Mouse (Mus musculus): ENCODE measurements around the gene Cckbr. TPM values are rescaled to one million over a fixed set of nuclear protein-coding genes. Genes with fewer than 3 reads are reported as not detected.

Gene Cckbr
- polyA plus RNA-seq, 1 experiment: not detected

DNA sequence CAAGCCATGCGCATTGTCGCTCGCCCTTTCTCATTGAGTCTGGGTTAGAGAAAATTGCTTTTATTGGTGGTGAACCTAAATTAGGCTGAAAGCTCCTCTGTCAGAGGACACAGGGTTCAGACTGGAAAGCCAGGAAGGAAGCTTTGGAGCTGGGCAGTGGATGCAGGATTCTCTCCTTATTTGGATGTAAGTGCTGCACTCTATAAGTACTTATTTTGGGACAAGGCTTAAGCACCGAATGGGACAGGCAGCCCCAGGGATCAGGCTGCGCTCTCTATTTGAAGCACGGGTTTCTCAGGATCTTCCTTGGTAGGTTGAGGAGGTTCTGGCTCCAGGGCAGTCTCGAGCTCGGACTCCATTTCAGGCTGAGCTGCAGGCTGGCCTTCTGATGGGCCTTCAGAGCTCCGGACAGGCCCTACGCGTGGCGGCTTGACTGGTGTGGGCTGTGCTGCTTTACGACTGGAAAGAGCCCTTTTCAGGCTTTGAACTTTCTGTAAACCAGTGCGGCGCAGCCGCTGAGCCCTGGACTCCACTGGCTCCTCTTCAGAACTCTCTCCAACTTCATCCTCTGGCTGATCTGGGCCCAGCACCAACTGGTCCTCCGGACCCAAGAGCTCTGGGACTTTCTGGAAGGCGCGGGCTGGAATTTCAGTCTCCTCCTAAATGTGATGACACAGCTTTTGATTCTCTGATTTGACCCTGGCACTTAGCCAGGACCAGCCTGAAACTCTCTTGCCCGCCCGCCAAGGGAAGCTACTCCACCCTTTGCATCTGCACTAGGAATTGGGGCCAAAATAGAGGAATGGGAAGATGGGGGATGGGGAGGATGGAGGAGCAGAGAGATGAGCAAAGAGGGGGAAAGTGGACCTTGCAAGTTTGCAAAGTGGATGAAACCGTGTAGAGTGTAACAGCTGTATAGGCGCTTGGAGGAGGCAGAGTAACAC lies 55.3 kb downstream of the Cckbr start:
- Histone ChIP-seq H3K4me3 (replicated peaks) (no peak overlapping the region), H3K27me3 (ENCODE audit: control insufficient read depth) (peaks cover 23% of the 10 kb centered on the region)
- no peak for TF ChIP-seq TAL1 (IDR thresholded peaks at IDR 0.05; ENCODE audit: low read length)
- no peak for TF ChIP-seq GATA1 (IDR thresholded peaks at IDR 0.05; ENCODE audit: low read length)

DNA sequence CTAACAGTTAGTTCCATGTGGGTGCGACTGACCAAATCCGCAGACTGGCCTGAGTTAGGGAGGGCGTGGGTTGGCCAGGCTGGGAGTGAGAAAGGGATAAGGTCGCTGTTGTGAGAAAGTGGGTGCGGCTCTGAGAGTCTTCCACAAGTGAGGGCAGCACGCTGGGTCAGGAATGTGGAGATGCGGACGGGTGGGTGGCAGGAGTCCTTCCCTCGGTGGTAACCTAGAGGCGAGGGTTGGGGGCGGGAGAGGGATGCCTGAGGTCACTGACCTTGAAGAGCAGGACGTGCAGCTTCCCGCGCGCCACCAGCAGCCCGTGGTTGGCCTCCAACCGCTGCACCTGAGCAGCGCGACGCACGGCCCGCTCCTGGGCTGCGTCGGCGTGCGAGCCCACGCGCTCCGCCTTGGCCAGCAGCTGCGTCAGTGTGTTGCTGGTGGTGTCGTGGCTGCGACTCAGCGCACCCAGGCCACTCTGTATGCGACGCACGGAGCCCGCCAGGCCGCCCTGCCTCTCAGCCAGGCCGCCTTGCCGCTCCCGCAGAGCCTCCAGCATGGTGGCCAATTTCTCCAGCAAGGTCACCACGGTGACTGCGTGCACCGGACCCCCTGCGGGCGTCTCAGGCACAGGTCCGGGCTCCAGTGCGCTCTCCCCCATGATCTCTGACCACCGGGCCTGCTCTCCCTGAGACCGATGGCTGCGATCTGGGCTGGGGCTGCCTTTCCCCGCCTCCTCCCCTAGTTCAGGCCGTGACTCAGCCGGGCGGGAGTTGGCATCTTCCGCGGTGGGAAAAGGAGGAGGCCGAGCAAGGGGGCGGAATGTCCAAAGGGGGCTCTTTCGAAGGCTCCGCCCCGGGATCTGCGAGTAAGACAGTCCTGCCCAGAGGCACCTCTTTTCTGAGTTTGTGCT lies 56.2 kb downstream of the Cckbr start, which contains the start of gene Cavin3:
TSS of gene Cavin3 (minus strand) at position 796 of the 907 bp plus-strand sequence.
- H3K36me3 ChIP-seq (ENCODE audit: control insufficient read depth): no peaks in the 10 kb centered on the region
- H3K4me1 ChIP-seq (ENCODE audit: control insufficient read depth): peaks cover 4% of the 10 kb centered on the region
- no peaks in the 10 kb centered on the region for H3K9me3 ChIP-seq (ENCODE audit: control insufficient read depth, low read length)
- peaks cover 23% of the 10 kb centered on the region for H3K27me3 ChIP-seq (ENCODE audit: control insufficient read depth)
- H3K4me3 ChIP-seq (replicated peaks): no peak within 1 kb of the TSS
- TF ChIP-seq TAL1 (IDR thresholded peaks at IDR 0.05; ENCODE audit: low read length) (no peak), GATA1 (IDR thresholded peaks at IDR 0.05; ENCODE audit: low read length) (no peak)

More for the DNA sequence above, 55.3 kb downstream of the Cckbr start:
- H3K9me3 ChIP-seq (ENCODE audit: control insufficient read depth, low read length): no peaks in the 10 kb centered on the region
- H3K4me1 ChIP-seq (ENCODE audit: control insufficient read depth): peaks cover 4% of the 10 kb centered on the region
- no peaks in the 10 kb centered on the region for H3K36me3 ChIP-seq (ENCODE audit: control insufficient read depth)

- no peaks in the 10 kb centered on the region for H3K36me3 ChIP-seq (ENCODE audit: control insufficient read depth)
- TF ChIP-seq GATA1 (IDR thresholded peaks at IDR 0.05; ENCODE audit: low read length) (no peak), TAL1 (IDR thresholded peaks at IDR 0.05; ENCODE audit: low read length) (no peak)
- H3K4me1 ChIP-seq (ENCODE audit: control insufficient read depth): peaks cover 2% of the 10 kb centered on the region; the same call in 1 of the 2 replicates
- no peaks in the 10 kb centered on the region for H3K9me3 ChIP-seq (ENCODE audit: control insufficient read depth, low read length)
- H3K4me3 ChIP-seq (replicated peaks): no peak overlapping the region
- peaks cover 23% of the 10 kb centered on the region for H3K27me3 ChIP-seq (ENCODE audit: control insufficient read depth)
Observed at GRCm38 (mm10) chr7:105482426-105482825, 56.9 kb downstream of the Cckbr start.

DNA sequence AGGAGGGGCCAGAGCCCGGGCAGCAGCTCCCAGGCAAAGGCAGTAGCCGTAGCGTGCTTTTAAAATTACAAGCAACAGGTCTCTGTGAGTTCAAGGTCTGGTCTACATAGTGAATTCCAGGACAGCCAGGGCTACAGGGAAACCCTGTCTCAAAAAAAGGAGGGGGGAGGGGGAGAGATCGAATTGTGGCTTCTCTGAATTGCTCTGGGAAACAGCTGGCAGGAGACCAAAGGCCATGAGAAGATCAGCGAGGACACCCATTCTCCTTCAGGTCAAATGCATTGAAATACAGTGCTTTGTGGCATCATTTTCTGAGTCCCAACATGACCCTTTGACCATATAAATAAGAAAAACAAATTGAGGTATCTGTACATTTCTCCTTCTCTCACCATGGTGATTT lies 59.5 kb downstream of the Cckbr start:
- Histone ChIP-seq H3K9me3 (ENCODE audit: control insufficient read depth, low read length) (no peaks in the 10 kb centered on the region), H3K4me3 (replicated peaks) (no peak overlapping the region), H3K36me3 (ENCODE audit: control insufficient read depth) (no peaks in the 10 kb centered on the region), H3K4me1 (ENCODE audit: control insufficient read depth) (peaks cover 2% of the 10 kb centered on the region; the same call in 1 of the 2 replicates), H3K27me3 (ENCODE audit: control insufficient read depth) (peaks cover 23% of the 10 kb centered on the region)
- TF ChIP-seq TAL1 (IDR thresholded peaks at IDR 0.05; ENCODE audit: low read length) (no peak), GATA1 (IDR thresholded peaks at IDR 0.05; ENCODE audit: low read length) (no peak)

- Histone ChIP-seq H3K27me3 (ENCODE audit: control insufficient read depth) (peaks cover 4% of the 10 kb centered on the region; the same call in 1 of the 2 replicates), H3K9me3 (ENCODE audit: control insufficient read depth, low read length) (no peaks in the 10 kb centered on the region), H3K4me3 (replicated peaks) (no peak overlapping the region), H3K36me3 (ENCODE audit: control insufficient read depth) (no peaks in the 10 kb centered on the region), H3K4me1 (ENCODE audit: control insufficient read depth) (no peaks in the 10 kb centered on the region)
- TF ChIP-seq TAL1 (IDR thresholded peaks at IDR 0.05; ENCODE audit: low read length) (no peak), GATA1 (IDR thresholded peaks at IDR 0.05; ENCODE audit: low read length) (no peak)
Observed at GRCm38 (mm10) chr7:105487104-105487876, 61.8 kb downstream of the Cckbr start.

- Histone ChIP-seq H3K36me3 (ENCODE audit: control insufficient read depth) (no peaks in the 10 kb centered on the region), H3K27me3 (ENCODE audit: control insufficient read depth) (no peaks in the 10 kb centered on the region), H3K4me1 (ENCODE audit: control insufficient read depth) (no peaks in the 10 kb centered on the region), H3K9me3 (ENCODE audit: control insufficient read depth, low read length) (no peaks in the 10 kb centered on the region), H3K4me3 (replicated peaks) (no peak overlapping the region)
- TF ChIP-seq GATA1 (IDR thresholded peaks at IDR 0.05; ENCODE audit: low read length) (no peak), TAL1 (IDR thresholded peaks at IDR 0.05; ENCODE audit: low read length) (no peak)
Observed at GRCm38 (mm10) chr7:105497881-105498280, 72.3 kb downstream of the Cckbr start.

DNA sequence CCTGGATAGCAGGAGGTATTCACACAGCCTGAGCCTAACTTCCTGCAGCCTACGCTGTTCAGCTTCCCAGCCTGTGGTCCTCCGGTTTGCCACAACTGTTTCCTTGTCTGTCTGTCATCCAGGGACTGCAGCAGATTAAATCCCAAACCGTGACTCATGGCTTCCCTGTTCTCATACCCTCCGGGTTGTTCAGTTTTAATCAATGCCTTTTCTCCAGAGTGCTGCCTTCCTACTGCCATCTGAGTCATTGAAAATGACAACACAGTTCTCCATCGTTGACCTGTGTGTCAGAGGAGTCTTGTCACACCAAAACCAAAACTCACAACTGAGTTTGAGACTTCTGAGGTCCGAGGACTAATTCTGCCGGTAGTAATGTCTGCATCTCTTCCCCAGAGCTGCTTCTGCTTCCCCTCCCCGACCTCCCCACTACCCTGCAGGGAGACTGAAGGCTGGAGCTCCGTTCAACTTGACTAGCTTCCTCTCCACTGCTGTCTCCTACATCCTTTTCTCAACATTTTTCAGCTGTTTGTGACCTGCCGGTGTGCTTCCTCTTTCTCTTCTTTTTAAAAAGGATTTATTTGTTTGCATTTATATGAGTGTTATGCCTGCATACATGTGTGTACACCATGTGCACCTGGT lies 73.4 kb downstream of the Cckbr start:
- no peaks in the 10 kb centered on the region for H3K4me1 ChIP-seq (ENCODE audit: control insufficient read depth)
- TF ChIP-seq GATA1 (IDR thresholded peaks at IDR 0.05; ENCODE audit: low read length): no peak

GRCm38 (mm10) chr7:105499676-105500075 lies 74.1 kb downstream of the Cckbr start:
- Histone ChIP-seq H3K4me1 (ENCODE audit: control insufficient read depth) (no peaks in the 10 kb centered on the region), H3K4me3 (replicated peaks) (no peak overlapping the region), H3K27me3 (ENCODE audit: control insufficient read depth) (no peaks in the 10 kb centered on the region), H3K36me3 (ENCODE audit: control insufficient read depth) (no peaks in the 10 kb centered on the region), H3K9me3 (ENCODE audit: control insufficient read depth, low read length) (no peaks in the 10 kb centered on the region)
- TF ChIP-seq TAL1 (IDR thresholded peaks at IDR 0.05; ENCODE audit: low read length) (no peak), GATA1 (IDR thresholded peaks at IDR 0.05; ENCODE audit: low read length) (no peak)

More for the DNA sequence above, 73.4 kb downstream of the Cckbr start:
- no peaks in the 10 kb centered on the region for H3K36me3 ChIP-seq (ENCODE audit: control insufficient read depth)
- no peak overlapping the region for H3K4me3 ChIP-seq (replicated peaks)
- H3K27me3 ChIP-seq (ENCODE audit: control insufficient read depth): no peaks in the 10 kb centered on the region
- no peaks in the 10 kb centered on the region for H3K9me3 ChIP-seq (ENCODE audit: control insufficient read depth, low read length)

Data from erythroblast, embryonic 14.5 days (primary cell).